ENCODE assay signal across 21 mouse cellular contexts in genomic region chr13:76527326-76527725, GRCm38 (mm10).
"Had no signal": no experiment of that assay in that cellular context is flagged by ENCODE, and none has a peak within 500 bp of the region (broad histone marks: within the 10 kb centered on the region; RNA-seq: fewer than 3 reads in every experiment).

No protein-coding gene starts in this region.

- H3K9ac ChIP-seq: heart, embryonic 12.5 days; hindbrain, embryonic 12.5 days; hindbrain, embryonic 14.5 days; intestine, embryonic 15.5 days; limb, embryonic 12.5 days; liver, embryonic 13.5 days; liver, embryonic 15.5 days had no signal

- H3K4me3 ChIP-seq: heart, embryonic 10.5 days; heart, embryonic 12.5 days; hindbrain, embryonic 10.5 days; hindbrain, embryonic 12.5 days; intestine, embryonic 15.5 days; layer of hippocampus, adult 2 months; limb, embryonic 10.5 days; limb, embryonic 12.5 days; liver, embryonic 13.5 days; liver, embryonic 15.5 days had no signal

- H3K27me3 ChIP-seq: heart, embryonic 12.5 days; hindbrain, embryonic 12.5 days; intestine, embryonic 15.5 days; limb, embryonic 12.5 days; liver, embryonic 13.5 days; liver, embryonic 15.5 days had no signal

- H3K27ac ChIP-seq: heart, embryonic 10.5 days; hindbrain, embryonic 10.5 days; hindbrain, embryonic 12.5 days; hindbrain, embryonic 14.5 days; intestine, embryonic 15.5 days; layer of hippocampus, adult 2 months; limb, embryonic 10.5 days; limb, embryonic 12.5 days; liver, embryonic 13.5 days; liver, embryonic 15.5 days had no signal

- DNase-seq: gastrocnemius, postnatal 14 days; heart, adult 18-20 months; heart, postnatal 10 days; heart, postnatal 4 days; kidney, adult 18-20 months; kidney, adult 8-10 months; kidney, postnatal 10 days; kidney, postnatal 25 days; kidney, postnatal 4 days; liver; liver, embryonic 13.5 days had no signal

- H3K36me3 ChIP-seq: heart, embryonic 10.5 days; heart, embryonic 12.5 days; hindbrain, embryonic 10.5 days; hindbrain, embryonic 12.5 days; intestine, embryonic 15.5 days; limb, embryonic 10.5 days; limb, embryonic 12.5 days; liver, embryonic 13.5 days; liver, embryonic 15.5 days had no signal

- H3K4me1 ChIP-seq: heart, embryonic 10.5 days; heart, embryonic 12.5 days; hindbrain, embryonic 10.5 days; hindbrain, embryonic 12.5 days; intestine, embryonic 15.5 days; limb, embryonic 10.5 days; limb, embryonic 12.5 days; liver, embryonic 13.5 days; liver, embryonic 15.5 days had no signal

- H3K9me3 ChIP-seq: heart, embryonic 10.5 days; hindbrain, embryonic 10.5 days; hindbrain, embryonic 12.5 days; intestine, embryonic 15.5 days; limb, embryonic 10.5 days; limb, embryonic 12.5 days; liver, embryonic 13.5 days; liver, embryonic 15.5 days had no signal
